Mouse (Mus musculus): Measurements from ENCODE around the gene Gpatch8. TPM values are rescaled to one million over a fixed set of nuclear protein-coding genes. Genes with fewer than 3 reads are reported as not detected.

Gene Gpatch8
- total and polyA plus RNA-seq, 3 experiments, result 17.9 to 29.7 (median 25.8) TPM

- TF ChIP-seq KAT2A (conservative IDR thresholded peaks at IDR 0.05; ENCODE audit: low read depth, low read length) (peak; percentile 9; the same call in 1 of the 2 replicates), NRF1 (IDR thresholded peaks at IDR 0.05; ENCODE audit: insufficient read depth, low read depth, low read length, poor library complexity, severe bottlenecking) (no peak), USF2 (IDR thresholded peaks at IDR 0.05; ENCODE audit: borderline replicate concordance in 1 of 2, insufficient read depth in 1 of 2, low read depth in 1 of 2, low read length in 2 of 2) (peak; percentile 90 to 99), UBTF (IDR thresholded peaks at IDR 0.05; ENCODE audit: borderline replicate concordance, insufficient read depth, low read depth, low read length) (no peak), HCFC1 (IDR thresholded peaks at IDR 0.05; ENCODE audit: low read depth, low read length) (peak; percentile 82), CTCF (IDR thresholded peaks at IDR 0.05 in 2 of 3, conservative IDR thresholded peaks at IDR 0.05 in 1 of 3; ENCODE audit: control insufficient read depth in 1 of 3, insufficient read depth in 1 of 3, low read depth in 2 of 3, low read length in 3 of 3, poor library complexity in 1 of 3, severe bottlenecking in 1 of 3) (no peak), MAX (IDR thresholded peaks at IDR 0.05; ENCODE audit: low read length) (peak; percentile 82), MAZ (IDR thresholded peaks at IDR 0.05; ENCODE audit: low read depth, low read length) (peak; percentile 90), ELF1 (IDR thresholded peaks at IDR 0.05; ENCODE audit: low read depth, low read length) (peak; percentile 52), GABPA (IDR thresholded peaks at IDR 0.05; ENCODE audit: low read depth, low read length) (no peak), TCF12 (IDR thresholded peaks at IDR 0.05; ENCODE audit: low read depth, low read length) (peak; percentile 32; the same call in 1 of the 2 replicates), GATA1 (IDR thresholded peaks at IDR 0.05; ENCODE audit: low read depth, low read length) (no peak), CHD1 (IDR thresholded peaks at IDR 0.05; ENCODE audit: low read depth, low read length) (no peak), POLR2AphosphoS5 (IDR thresholded peaks at IDR 0.05; ENCODE audit: borderline replicate concordance, low read depth, low read length) (no peak), USF1 (IDR thresholded peaks at IDR 0.05; ENCODE audit: low read depth, low read length) (peak; percentile 99), BHLHE40 (IDR thresholded peaks at IDR 0.05; ENCODE audit: borderline replicate concordance, low read depth, low read length) (no peak), SIN3A (IDR thresholded peaks at IDR 0.05; ENCODE audit: low read length) (peak; percentile 100)
These were observed 125.8 kb downstream of the Gpatch8 start, which contains the start of gene Grn (continued) for GRCm38 (mm10) chr11:102430121-102431017.

DNA sequence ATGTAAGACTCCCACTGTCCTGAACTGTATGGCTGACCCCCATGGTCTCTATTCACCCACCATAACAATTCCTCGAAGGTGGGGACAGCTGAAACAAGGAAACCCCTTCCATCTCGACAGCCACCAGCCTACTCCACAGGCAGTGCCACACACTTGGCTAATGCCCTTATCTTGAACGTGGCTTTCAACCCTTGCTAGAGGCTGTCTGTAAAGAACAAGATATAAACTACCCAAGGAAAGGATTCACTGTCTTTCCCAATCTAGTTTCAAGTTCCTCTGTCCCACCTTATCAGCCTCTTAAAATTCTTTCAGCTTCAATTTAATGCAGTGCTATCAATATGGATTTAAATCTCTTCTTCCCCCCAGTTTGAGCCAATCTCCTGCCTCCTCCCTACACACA lies 126.6 kb downstream of the Gpatch8 start:
- H3K9ac ChIP-seq (ENCODE audit: control insufficient read depth, low read depth, low read length, poor library complexity, severe bottlenecking), result peak overlapping the region; percentile 51
- peak overlapping the region; percentile 66 to 91 for H3K4me3 ChIP-seq (ENCODE audit: control insufficient read depth in 1 of 2, insufficient read depth in 1 of 2, low read depth in 2 of 2, low read length in 2 of 2)
- H3K9me3 ChIP-seq (replicated peaks; ENCODE audit: insufficient read depth, low read length), result no peaks in the 10 kb centered on the region
- H3K79me2 ChIP-seq (ENCODE audit: control insufficient read depth, insufficient read depth, low read length, poor library complexity), result peaks cover 2% of the 10 kb centered on the region; the same call in 1 of the 2 replicates
- TF ChIP-seq USF1 (IDR thresholded peaks at IDR 0.05; ENCODE audit: low read depth, low read length) (no peak), GATA1 (IDR thresholded peaks at IDR 0.05; ENCODE audit: low read depth, low read length) (peak; percentile 63), EP300 (IDR thresholded peaks at IDR 0.05; ENCODE audit: low read depth in 1 of 2, low read length in 2 of 2) (peak; percentile 48 to 62; a peak in 2 of 4 replicates), E2F4 (IDR thresholded peaks at IDR 0.05; ENCODE audit: borderline replicate concordance, low read depth, low read length) (no peak), MAZ (IDR thresholded peaks at IDR 0.05; ENCODE audit: low read depth, low read length) (no peak), MAFK (IDR thresholded peaks at IDR 0.05; ENCODE audit: borderline replicate concordance, low read depth, low read length) (no peak), UBTF (IDR thresholded peaks at IDR 0.05; ENCODE audit: borderline replicate concordance, insufficient read depth, low read depth, low read length) (no peak), TBP (IDR thresholded peaks at IDR 0.05; ENCODE audit: low read depth, low read length) (no peak), MYC (IDR thresholded peaks at IDR 0.05; ENCODE audit: low read depth, low read length) (no peak; the same call in 1 of the 2 replicates), CHD1 (IDR thresholded peaks at IDR 0.05; ENCODE audit: low read depth, low read length) (no peak), USF2 (IDR thresholded peaks at IDR 0.05; ENCODE audit: borderline replicate concordance in 1 of 2, insufficient read depth in 1 of 2, low read depth in 1 of 2, low read length in 2 of 2) (no peak), POLR2A (IDR thresholded peaks at IDR 0.05; ENCODE audit: control insufficient read depth in 1 of 2, insufficient read depth in 1 of 2, low read depth in 1 of 2, low read length in 2 of 2, poor library complexity in 1 of 2) (no peak), ZMIZ1 (IDR thresholded peaks at IDR 0.05; ENCODE audit: low read depth, low read length) (no peak), RCOR1 (IDR thresholded peaks at IDR 0.05; ENCODE audit: low read depth, low read length) (peak; percentile 94), TAL1 (IDR thresholded peaks at IDR 0.05; ENCODE audit: low read length) (peak; percentile 53), CTCF (IDR thresholded peaks at IDR 0.05 in 2 of 3, conservative IDR thresholded peaks at IDR 0.05 in 1 of 3; ENCODE audit: control insufficient read depth in 1 of 3, insufficient read depth in 1 of 3, low read depth in 2 of 3, low read length in 3 of 3, poor library complexity in 1 of 3, severe bottlenecking in 1 of 3) (no peak), MEF2A (IDR thresholded peaks at IDR 0.05; ENCODE audit: extremely low read depth, insufficient replicate concordance, low read depth, low read length, poor library complexity, severe bottlenecking) (no peak), GABPA (IDR thresholded peaks at IDR 0.05; ENCODE audit: low read depth, low read length) (no peak), NRF1 (IDR thresholded peaks at IDR 0.05; ENCODE audit: insufficient read depth, low read depth, low read length, poor library complexity, severe bottlenecking) (no peak)
- H3K36me3 ChIP-seq (ENCODE audit: control insufficient read depth in 1 of 2, insufficient read depth in 2 of 2, low read length in 2 of 2), result peaks cover 0 to 22% of the 10 kb centered on the region in 2 experiments; a peak in 2 of 4 replicates
- H3K4me1 ChIP-seq (ENCODE audit: control insufficient read depth in 1 of 2, insufficient read depth in 2 of 2, low read length in 2 of 2), result peaks cover 5 to 32% of the 10 kb centered on the region in 2 experiments
- H3K27ac ChIP-seq (ENCODE audit: control insufficient read depth, low read depth, low read length), result peak overlapping the region; percentile 65; the same call in 1 of the 2 replicates
- DNase-seq (ENCODE audit: low read depth, low spot score), result peak; percentile 57
- H3K27me3 ChIP-seq (ENCODE audit: control insufficient read depth in 1 of 2, insufficient read depth in 2 of 2, low read length in 2 of 2), result no peaks in the 10 kb centered on the region
